Mouse (Mus musculus): ENCODE results near the gene Kntc1.

Kntc1 gene

GRCm38 (mm10) chr5:123863934-123864333 lies 114.4 kb downstream of the Kntc1 start:
- in situ Hi-C loops (cut with MboI; ENCODE audit: low sequenced_read_pairs) = no loop called here

GRCm38 (mm10) chr5:123865365-123865764 lies 115.8 kb downstream of the Kntc1 start, which contains the start of gene Hcar2:
TSS of gene Hcar2 (minus strand) at chr5:123865499.
- in situ Hi-C loops (cut with MboI; ENCODE audit: low sequenced_read_pairs) = no loop called here

- in situ Hi-C loops (cut with MboI; ENCODE audit: low sequenced_read_pairs) = no loop called here
Measured at GRCm38 (mm10) chr5:123866457-123866856, 116.9 kb downstream of the Kntc1 start.

- in situ Hi-C loops (cut with MboI; ENCODE audit: low sequenced_read_pairs) = no loop called here
Measured at GRCm38 (mm10) chr5:123869615-123870014, 120.1 kb downstream of the Kntc1 start.
